Mouse (Mus musculus) megakaryocyte, embryonic 14.5 days (primary cell): ENCODE measurements around the gene Spint3. TPM values are rescaled to one million over a fixed set of nuclear protein-coding genes. Genes with fewer than 3 reads are reported as not detected.

Experiments
- H3K27me3 ChIP-seq: replicated peaks from 2 replicates; pipeline ENCODE3; 2012; ENCODE audit warnings: inconsistent platforms
- H3K36me3 ChIP-seq: replicated peaks from 2 replicates; pipeline ENCODE3; 2012; ENCODE audit warnings: low read length, inconsistent platforms, mixed read lengths
- H3K4me1 ChIP-seq: 2 replicates; pipeline ENCODE4 v1.6.1; 2012; ENCODE audit warnings: inconsistent platforms
- H3K4me3 ChIP-seq: replicated peaks from 2 replicates; pipeline ENCODE3; 2012; ENCODE audit warnings: moderate library complexity, mild to moderate bottlenecking, inconsistent platforms
- H3K9me3 ChIP-seq: 2 replicates; pipeline ENCODE4 v1.6.1; 2012; ENCODE audit warnings: inconsistent platforms
- FLI1 ChIP-seq: IDR thresholded peaks from 2 replicates; pipeline ENCODE4 v1.6.1; 2012; ENCODE audit warnings: low read length, inconsistent platforms, mixed read lengths
- GATA1 ChIP-seq: IDR thresholded peaks from 3 replicates; pipeline ENCODE4 v1.6.1; 2012; ENCODE audit warnings: mixed read lengths, low read length, inconsistent platforms, borderline replicate concordance
- polyA plus RNA-seq: library from polyadenylated mRNA; stranded (reverse); fragments of >175 nt; gene quantifications from 2 replicates; pipeline ENCODE4 v1.2.3, GENCODE M21; 2012; ENCODE audit warnings: low replicate concordance; ENCODE audit not compliant: insufficient read depth

The Spint3 gene
- polyA plus RNA-seq, 1 experiment, result not detected

DNA sequence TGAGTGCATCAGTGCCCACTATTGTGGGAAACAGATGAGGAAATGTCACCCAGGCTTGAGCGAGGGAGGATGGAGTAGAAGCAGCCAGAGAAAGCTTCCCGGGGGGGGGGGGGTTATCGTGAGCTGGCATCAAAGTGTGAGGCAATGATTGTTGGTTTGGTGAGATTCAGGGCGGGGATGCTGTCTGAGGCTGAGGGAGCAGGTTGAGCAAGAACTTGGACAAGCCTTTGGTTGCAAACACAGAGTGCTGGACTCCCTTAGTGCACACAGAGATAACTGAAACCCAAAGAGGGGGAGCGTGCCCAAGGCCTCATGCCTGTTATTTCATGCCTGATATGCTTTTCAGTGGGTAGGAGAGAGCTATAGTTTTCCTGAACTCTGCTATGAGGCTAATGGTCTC, 5.8 kb downstream of the Spint3 start:
- Histone ChIP-seq H3K27me3 (peaks cover 67% of the 10 kb centered on the region), H3K4me3 (no peak overlapping the region), H3K36me3 (no peaks in the 10 kb centered on the region), H3K4me1 (peaks cover 7% of the 10 kb centered on the region), H3K9me3 (peaks cover 14% of the 10 kb centered on the region)
- TF ChIP-seq FLI1 (no peak), GATA1 (no peak)

DNA sequence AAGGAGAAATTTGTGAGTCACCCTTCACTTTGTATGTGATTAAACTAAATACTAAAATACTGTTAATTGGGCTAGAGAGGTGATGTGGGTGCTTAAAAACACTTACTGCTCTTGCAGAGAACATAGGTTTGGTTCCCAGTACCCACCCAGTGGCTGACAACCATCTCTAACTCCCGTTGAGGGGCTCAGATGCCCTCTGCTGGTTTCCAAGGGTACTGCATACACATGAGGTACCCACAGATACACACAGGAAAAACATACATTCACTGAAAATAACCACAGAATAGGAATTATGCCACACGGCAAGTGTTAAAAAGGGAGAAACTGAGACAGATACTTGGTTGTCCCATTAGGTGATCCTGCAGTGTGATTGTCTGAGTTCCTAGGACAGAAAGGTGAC, 6.3 kb downstream of the Spint3 start:
- H3K27me3 ChIP-seq, result peaks cover 68% of the 10 kb centered on the region
- H3K4me3 ChIP-seq, result no peak overlapping the region
- no peaks in the 10 kb centered on the region for H3K36me3 ChIP-seq
- peaks cover 7% of the 10 kb centered on the region for H3K4me1 ChIP-seq
- TF ChIP-seq FLI1 (no peak), GATA1 (no peak)
- H3K9me3 ChIP-seq, result peaks cover 18% of the 10 kb centered on the region

DNA sequence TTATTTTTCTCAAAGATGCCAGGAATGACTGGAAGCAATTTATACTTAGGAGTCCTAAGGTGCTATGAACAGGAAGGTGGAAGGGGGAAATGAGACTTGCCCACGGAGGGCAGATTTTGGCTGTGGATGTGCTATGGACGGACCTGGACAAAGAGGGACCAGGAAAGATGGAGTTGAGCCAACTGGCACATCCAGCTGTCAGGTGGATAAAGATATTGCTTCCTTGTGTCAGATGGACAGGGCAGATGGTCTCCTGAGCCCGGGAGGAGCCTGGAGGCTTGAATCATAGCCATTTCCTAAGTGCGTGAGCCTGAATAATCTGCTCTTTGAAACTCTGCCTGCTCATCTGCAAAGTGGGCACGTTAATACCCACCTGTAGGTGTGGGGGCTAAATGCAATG, 8.9 kb downstream of the Spint3 start:
- H3K4me1 ChIP-seq, result peaks cover 14% of the 10 kb centered on the region
- peaks cover 63% of the 10 kb centered on the region for H3K27me3 ChIP-seq
- no peak overlapping the region for H3K4me3 ChIP-seq
- TF ChIP-seq FLI1, result no peak
- no peak for TF ChIP-seq GATA1
- H3K9me3 ChIP-seq, result peaks cover 32% of the 10 kb centered on the region
- H3K36me3 ChIP-seq, result no peaks in the 10 kb centered on the region

DNA sequence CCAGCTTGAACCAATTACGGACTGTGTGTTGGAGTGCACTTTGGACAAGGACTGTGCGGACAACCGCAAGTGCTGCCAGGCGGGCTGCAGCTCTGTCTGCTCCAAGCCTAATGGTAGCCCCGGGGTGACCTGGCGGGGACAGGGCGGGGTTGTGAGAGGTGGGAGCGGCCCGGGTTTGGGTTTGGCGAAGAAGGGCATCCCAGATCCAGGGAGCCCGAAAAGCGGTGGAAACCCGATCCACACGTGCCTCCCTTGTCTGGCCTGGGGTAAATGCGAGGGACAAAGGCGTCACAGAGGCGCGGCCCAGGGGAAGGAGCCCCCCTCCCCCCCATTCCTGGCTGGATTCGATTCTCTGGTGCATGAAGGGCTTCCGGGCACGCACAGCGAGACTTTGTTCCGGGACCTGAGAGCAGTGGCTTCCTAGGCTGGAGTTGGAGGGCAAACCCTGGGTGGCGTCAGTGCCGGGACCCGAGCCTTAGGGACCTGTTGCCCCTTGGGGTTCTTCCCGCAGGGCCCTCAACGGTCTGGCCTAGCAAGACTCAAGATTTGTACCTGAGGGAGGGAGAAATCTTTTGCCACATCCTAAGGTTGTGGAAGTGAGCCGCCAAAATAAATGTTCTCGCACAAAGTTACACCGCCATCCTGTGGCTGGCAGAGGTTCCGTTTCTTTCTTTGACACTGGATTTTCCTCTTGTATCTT, 9.8 kb downstream of the Spint3 start:
- H3K36me3 ChIP-seq, result no peaks in the 10 kb centered on the region
- no peak for TF ChIP-seq GATA1
- no peak for TF ChIP-seq FLI1
- peaks cover 58% of the 10 kb centered on the region for H3K27me3 ChIP-seq
- H3K4me3 ChIP-seq, result peak overlapping the region; percentile 84
- H3K9me3 ChIP-seq, result peaks cover 32% of the 10 kb centered on the region
- H3K4me1 ChIP-seq, result peaks cover 23% of the 10 kb centered on the region

DNA sequence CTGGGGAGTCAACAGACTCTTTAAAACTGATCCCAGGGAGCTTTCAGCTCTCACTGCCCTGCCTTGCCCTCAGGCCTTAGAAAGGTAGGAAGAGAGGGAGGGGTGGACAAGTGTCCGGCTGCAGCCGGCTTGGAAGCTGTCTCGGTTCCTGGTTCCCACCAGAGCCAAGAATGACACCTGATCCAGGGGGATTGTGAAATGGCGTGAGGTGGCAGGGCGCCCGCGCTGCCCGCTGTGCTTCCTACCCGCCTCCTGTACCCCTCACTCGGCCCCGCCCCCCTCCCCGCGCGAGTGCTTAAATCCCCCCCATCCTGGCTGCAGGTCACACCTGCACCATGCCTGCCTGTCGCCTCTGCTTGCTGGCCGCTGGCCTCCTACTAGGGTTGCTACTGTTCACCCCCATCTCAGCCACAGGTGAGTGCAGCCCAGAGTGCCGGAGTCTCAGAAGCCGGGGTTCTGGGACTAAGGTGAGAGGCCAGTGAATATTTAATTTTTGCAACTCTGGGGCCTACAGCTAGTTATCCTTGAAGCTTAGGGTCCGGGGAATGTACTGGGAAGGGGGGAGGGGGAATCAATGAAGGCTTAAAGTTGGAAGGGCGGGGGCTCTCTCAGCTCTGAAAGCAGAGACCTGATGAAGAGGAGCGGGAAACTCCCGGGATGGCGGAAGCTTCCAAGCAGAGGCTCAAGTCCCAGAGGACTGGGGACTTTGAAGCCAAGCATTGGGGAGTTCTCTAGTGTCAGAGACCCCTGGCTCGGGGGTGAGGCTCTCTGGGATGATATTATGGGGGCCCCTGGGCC, 10.7 kb downstream of the Spint3 start, which contains the start of gene Wfdc2:
Gene Wfdc2, plus strand, starts transcription at position 23 of the 798 bp plus-strand sequence.
- no peaks in the 10 kb centered on the region for H3K36me3 ChIP-seq
- peak within 1 kb of the TSS; percentile 84 for H3K4me3 ChIP-seq
- no peak for TF ChIP-seq GATA1
- TF ChIP-seq FLI1, result no peak
- peaks cover 32% of the 10 kb centered on the region for H3K9me3 ChIP-seq
- H3K27me3 ChIP-seq, result peaks cover 59% of the 10 kb centered on the region
- H3K4me1 ChIP-seq, result peaks cover 30% of the 10 kb centered on the region

DNA sequence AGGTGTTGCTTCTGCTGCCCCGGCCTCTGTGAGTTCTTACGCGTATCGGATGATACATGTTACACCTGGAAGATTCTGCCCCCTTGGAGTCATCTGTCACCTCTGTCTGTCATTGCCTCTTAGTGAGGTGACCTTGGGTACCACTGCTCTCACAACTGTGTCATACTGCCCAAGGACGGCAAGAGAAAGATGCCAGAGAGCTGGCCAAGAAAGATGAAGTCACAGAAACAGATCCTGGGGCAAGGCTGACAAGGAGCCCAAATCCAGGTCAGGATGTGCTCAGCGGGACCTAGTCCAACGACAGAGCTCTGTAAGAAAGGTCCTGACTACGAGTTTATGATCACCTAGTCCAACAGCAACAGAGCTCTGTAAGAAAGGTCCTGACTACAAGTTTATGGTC, 13.2 kb downstream of the Spint3 start:
- Histone ChIP-seq H3K4me1 (peaks cover 31% of the 10 kb centered on the region), H3K4me3 (no peak overlapping the region), H3K27me3 (peaks cover 55% of the 10 kb centered on the region), H3K9me3 (peaks cover 17% of the 10 kb centered on the region), H3K36me3 (no peaks in the 10 kb centered on the region)
- TF ChIP-seq FLI1 (no peak), GATA1 (no peak)

DNA sequence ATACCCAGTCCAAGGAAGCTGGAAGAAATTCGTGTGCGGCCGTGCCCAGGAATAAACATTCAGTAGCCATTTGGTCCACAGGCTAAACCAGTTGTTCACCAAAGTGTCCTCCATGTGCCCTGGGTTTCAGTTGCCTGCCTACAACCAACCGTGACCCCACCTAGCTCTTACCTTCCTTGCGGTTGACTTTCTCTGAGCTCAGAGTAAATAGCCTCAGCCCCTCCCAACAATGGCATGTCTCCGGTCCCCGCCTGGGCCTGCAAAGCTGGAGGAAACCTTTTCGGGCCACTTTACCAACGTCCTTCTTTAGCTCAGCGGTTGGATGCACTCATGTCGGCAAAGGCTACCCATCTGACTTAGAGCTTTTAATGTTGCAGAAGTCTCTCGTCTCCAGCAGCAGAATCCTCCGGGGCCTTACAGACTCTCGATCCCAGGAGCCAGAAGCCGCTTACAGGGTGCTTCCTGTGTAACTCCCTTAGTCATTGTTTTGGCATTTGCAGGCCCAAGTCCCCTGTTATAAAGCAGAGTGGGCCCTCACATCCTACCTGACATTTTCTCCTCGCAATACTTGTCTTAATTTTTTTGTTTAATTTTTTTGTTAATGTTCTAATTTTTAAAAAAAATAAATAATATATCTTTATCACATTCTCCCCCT, 14.1 kb downstream of the Spint3 start:
- no peaks in the 10 kb centered on the region for H3K36me3 ChIP-seq
- peaks cover 50% of the 10 kb centered on the region for H3K27me3 ChIP-seq
- peaks cover 31% of the 10 kb centered on the region for H3K4me1 ChIP-seq
- peak overlapping the region; percentile 89 for H3K4me3 ChIP-seq
- TF ChIP-seq GATA1, result no peak
- TF ChIP-seq FLI1, result no peak
- peaks cover 17% of the 10 kb centered on the region for H3K9me3 ChIP-seq

DNA sequence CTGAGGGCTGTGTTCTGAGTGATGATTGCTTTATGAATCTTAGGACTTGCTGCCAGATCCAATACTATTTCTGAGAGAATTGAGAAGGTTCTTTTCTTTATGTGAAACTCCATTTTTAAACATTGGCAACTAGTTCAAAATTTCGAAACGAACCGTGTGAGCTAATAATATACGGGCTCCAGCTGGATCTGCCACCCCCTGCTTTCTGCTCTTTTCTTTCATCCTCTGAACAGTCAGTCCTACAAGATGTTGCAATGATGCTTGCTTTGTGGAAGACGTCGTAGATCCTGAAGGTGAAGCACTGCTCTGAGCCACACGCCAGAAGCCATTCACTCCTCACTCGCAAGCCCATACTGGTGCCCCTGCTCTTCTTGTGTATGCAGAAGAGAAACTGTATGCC, 14.8 kb downstream of the Spint3 start:
- H3K27me3 ChIP-seq, result peaks cover 49% of the 10 kb centered on the region

DNA sequence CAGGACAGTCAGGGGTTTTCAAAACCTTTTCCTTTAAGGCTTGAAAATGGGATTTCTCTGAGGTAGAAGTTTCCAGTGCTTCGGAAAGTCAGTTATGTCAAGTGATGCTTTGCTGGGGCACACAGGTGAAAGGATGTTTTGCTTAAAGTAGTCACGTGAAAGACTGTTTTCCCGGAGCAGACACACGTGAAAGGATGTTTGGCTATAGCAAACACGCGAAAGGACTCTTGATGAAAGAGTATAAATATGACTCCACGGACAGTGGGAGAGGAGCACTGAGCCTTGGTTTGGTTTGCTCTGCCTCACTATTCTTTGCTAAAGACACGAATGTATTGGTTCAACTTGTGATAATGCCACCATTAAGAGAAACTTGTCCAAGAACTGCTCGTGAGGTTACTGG, 21.8 kb downstream of the Spint3 start:
- 0 out of 2 replicates have a peak, but pooled peaks cover 3% of the 10 kb centered on the region for H3K9me3 ChIP-seq
- TF ChIP-seq FLI1 (no peak), GATA1 (no peak)
- H3K4me3 ChIP-seq, result no peak overlapping the region
- no peaks in the 10 kb centered on the region for H3K4me1 ChIP-seq
- peaks cover 75% of the 10 kb centered on the region for H3K27me3 ChIP-seq
- no peaks in the 10 kb centered on the region for H3K36me3 ChIP-seq

More for the DNA sequence above, 14.8 kb downstream of the Spint3 start:
- Histone ChIP-seq H3K4me3 (peak overlapping the region; percentile 89), H3K9me3 (peaks cover 17% of the 10 kb centered on the region), H3K4me1 (peaks cover 28% of the 10 kb centered on the region), H3K36me3 (no peaks in the 10 kb centered on the region)
- TF ChIP-seq FLI1, result no peak
- TF ChIP-seq GATA1, result no peak
